Mouse (Mus musculus) small intestine, adult 2 months (tissue): ENCODE measurements around the gene Gpam.

ENCODE experiments used
- CTCF ChIP-seq: fragments of 200-500 bp; IDR thresholded peaks from 2 replicates; pipeline ENCODE4 v1.5.1; 2012; ENCODE audit warnings: low read depth, mild to moderate bottlenecking, control low read depth, inconsistent platforms, low read length, moderate library complexity, mixed read lengths; ENCODE audit not compliant: insufficient replicate concordance, insufficient read length; ENCODE audit errors: extremely low read depth
- POLR2A ChIP-seq: fragments of 200-500 bp; IDR thresholded peaks from 2 replicates; pipeline ENCODE4 v1.6.1; 2012; ENCODE audit warnings: low read depth, mild to moderate bottlenecking, control low read depth, inconsistent platforms, low read length, moderate library complexity

DNA sequence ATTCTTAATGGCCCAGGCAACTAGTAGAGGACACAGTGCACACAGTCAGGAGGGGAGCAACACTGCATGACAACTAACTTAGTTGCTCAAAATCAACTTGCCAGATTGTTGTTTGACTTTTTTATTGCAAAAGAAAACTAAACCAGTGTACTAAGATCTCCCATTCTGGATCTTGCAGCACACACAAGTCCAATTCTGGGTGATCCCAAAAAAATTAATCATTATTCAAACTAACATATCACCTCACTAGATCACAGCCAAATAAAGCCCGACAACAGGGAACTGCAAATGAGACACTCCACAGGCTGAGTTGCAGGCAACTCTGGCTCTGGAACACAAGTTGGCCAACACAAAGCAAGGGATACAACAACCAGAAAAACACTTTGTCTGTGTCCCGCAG is 39.7 kb upstream of the Gpam start:
- TF ChIP-seq CTCF, result no peak
- no peak for TF ChIP-seq POLR2A
